Mouse (Mus musculus) urinary bladder, adult 18-20 months (tissue): Measurements from ENCODE around the gene Sema4c.

ENCODE experiments used
- DNase-seq, 2 experiments: peaks; one replicate each; pipeline ENCODE4 v3.0.0; 2022; ENCODE audit warnings: low spot score in 2 of 2, mixed read lengths in 2 of 2

The Sema4c gene

DNA sequence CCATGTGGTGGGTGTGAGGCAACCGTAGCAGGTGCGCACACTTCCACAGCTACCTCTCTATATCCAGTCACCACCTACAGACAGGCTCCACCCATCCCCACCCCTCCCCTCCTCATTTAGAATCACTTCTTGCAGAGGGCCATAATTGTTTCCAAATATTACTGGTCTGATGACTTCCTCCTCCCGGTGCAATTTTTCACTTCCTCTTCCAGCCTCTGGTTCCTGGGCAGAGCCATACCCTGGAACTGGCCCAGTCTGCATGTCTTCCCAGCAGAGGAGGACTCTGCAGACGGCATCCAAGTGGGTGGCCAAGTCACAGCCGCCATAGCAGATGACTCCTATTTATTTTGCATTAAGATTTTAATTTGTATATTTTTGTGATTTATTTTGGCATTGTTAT is 49.9 kb downstream of the Sema4c start:
- no peak for DNase-seq

DNA sequence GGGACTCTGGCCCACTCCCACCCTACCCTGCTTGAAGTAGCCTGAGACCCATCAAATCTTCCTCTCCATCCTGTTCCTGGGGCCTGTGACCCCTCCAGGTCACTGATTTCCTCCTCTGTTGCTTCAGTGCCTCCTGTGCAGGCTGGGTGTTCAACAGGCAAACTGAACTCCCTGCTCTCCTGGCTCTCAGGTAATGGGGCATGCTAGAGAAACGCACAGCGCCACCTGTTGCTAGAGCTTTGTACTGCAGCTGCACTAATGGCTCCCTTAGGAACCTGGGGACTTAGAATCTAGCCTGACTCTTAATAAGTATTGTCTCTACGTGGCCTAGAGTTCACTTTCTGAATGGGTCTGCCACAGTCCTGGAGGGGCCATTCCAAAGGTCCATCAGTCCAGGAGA is 56.9 kb downstream of the Sema4c start:
- DNase-seq, result peak; percentile 52 to 74
